Mouse (Mus musculus): Measurements from ENCODE around the gene Rnf167. TPM values are rescaled to one million over a fixed set of nuclear protein-coding genes. Genes with fewer than 3 reads are reported as not detected.

The Rnf167 gene
- total and polyA plus RNA-seq, 3 experiments, result 23.5 to 31.7 (median 25.5) TPM

GRCm38 (mm10) chr11:70646691-70647650 lies at the start of gene Rnf167, which contains the start of gene Slc25a11 (continued):
- 0 out of 2 replicates have a peak, but pooled peaks have one; percentile 16 for TF ChIP-seq POLR2AphosphoS2 (IDR thresholded peaks at IDR 0.05; ENCODE audit: low read depth, low read length)

- in situ Hi-C loops (cut with MboI; ENCODE audit: low pct_ligation_motif_present, low pct_unique_long_range_greater_than_20kb, low sequenced_read_pairs), result no loop called here
- H3K9ac ChIP-seq (ENCODE audit: insufficient read depth, low read depth), result no peak overlapping the region
- H3K27ac ChIP-seq (ENCODE audit: insufficient read depth, low read depth), result 0 out of 2 replicates have a peak overlapping the region, but pooled peaks have one; percentile 1
Observed at GRCm38 (mm10) chr11:70597301-70597700, 49.7 kb upstream of the Rnf167 start.

GRCm38 (mm10) chr11:70598451-70598953 lies 48.5 kb upstream of the Rnf167 start:
- no peaks in the 10 kb centered on the region for H3K9me3 ChIP-seq (replicated peaks; ENCODE audit: low read length)
- peak overlapping the region; percentile 33; the same call in 1 of the 2 replicates for H3K27ac ChIP-seq (ENCODE audit: insufficient read depth, low read depth)
- peaks cover 38 to 84% of the 10 kb centered on the region in 2 experiments for H3K4me1 ChIP-seq (ENCODE audit: control insufficient read depth in 1 of 2, insufficient read depth in 2 of 2)
- dilution Hi-C loops (cut with MboI; ENCODE audit: extremely low pct_ligation_motif_present, extremely low pct_unique_long_range_greater_than_20kb, low sequenced_read_pairs) (no loop called here), in situ Hi-C loops (cut with MboI; ENCODE audit: low pct_ligation_motif_present, low pct_unique_long_range_greater_than_20kb, low sequenced_read_pairs) (no loop called here)
- H3K27me3 ChIP-seq (replicated peaks), result no peaks in the 10 kb centered on the region
- H3K4me3 ChIP-seq (replicated peaks in 1 of 3; ENCODE audit: low read depth in 2 of 3, low read length in 2 of 3, poor library complexity in 1 of 3), result no peak overlapping the region
- TF ChIP-seq SMC3 (IDR thresholded peaks at IDR 0.05; ENCODE audit: low read depth, low read length), result peak; percentile 21; the same call in 1 of the 2 replicates
- TF ChIP-seq TCF12 (IDR thresholded peaks at IDR 0.05; ENCODE audit: low read depth, low read length), result no peak
- no peak for TF ChIP-seq ZKSCAN1 (IDR thresholded peaks at IDR 0.05; ENCODE audit: borderline replicate concordance, low read depth, low read length)
- TF ChIP-seq RAD21 (IDR thresholded peaks at IDR 0.05; ENCODE audit: low read depth, low read length), result peak; percentile 25
- TF ChIP-seq JUND (conservative IDR thresholded peaks at IDR 0.05; ENCODE audit: low read depth, low read length), result peak; percentile 53; the same call in 1 of the 2 replicates
- TF ChIP-seq ELF1 (IDR thresholded peaks at IDR 0.05; ENCODE audit: low read depth, low read length), result peak; percentile 65
- TF ChIP-seq CTCF (conservative IDR thresholded peaks at IDR 0.05 in 1 of 2, IDR thresholded peaks at IDR 0.05 in 1 of 2; ENCODE audit: low read depth in 2 of 2, low read length in 2 of 2), result peak in 1 of 2 experiments; percentile 41; a peak in 2 of 4 replicates
- no peak for TF ChIP-seq PAX5 (IDR thresholded peaks at IDR 0.05; ENCODE audit: low read length)
- TF ChIP-seq IRF4 (IDR thresholded peaks at IDR 0.05; ENCODE audit: low read depth, low read length), result peak; percentile 90
- 0 out of 2 replicates have a peak, but pooled peaks have one; percentile 20 for TF ChIP-seq MEF2A (IDR thresholded peaks at IDR 0.05; ENCODE audit: borderline replicate concordance, low read depth, low read length)
- TF ChIP-seq MAX (IDR thresholded peaks at IDR 0.05; ENCODE audit: low read length), result no peak
- peak; percentile 68 for TF ChIP-seq MYC (IDR thresholded peaks at IDR 0.05; ENCODE audit: low read depth, low read length)
- peak; percentile 69 for TF ChIP-seq ETS1 (conservative IDR thresholded peaks at IDR 0.05; ENCODE audit: low read depth, low read length)
- no peak for TF ChIP-seq TBP (conservative IDR thresholded peaks at IDR 0.05; ENCODE audit: low read depth, low read length)
- no peak; the same call in 1 of the 2 replicates for TF ChIP-seq MXI1 (IDR thresholded peaks at IDR 0.05; ENCODE audit: low read depth, low read length)
- TF ChIP-seq BHLHE40 (IDR thresholded peaks at IDR 0.05; ENCODE audit: low read depth, low read length), result peak; percentile 95
- peak; percentile 35; the same call in 1 of the 2 replicates for TF ChIP-seq CHD2 (IDR thresholded peaks at IDR 0.05; ENCODE audit: low read length)
- TF ChIP-seq JUN (IDR thresholded peaks at IDR 0.05; ENCODE audit: insufficient read depth, low read depth, low read length), result no peak
- TF ChIP-seq RCOR1 (conservative IDR thresholded peaks at IDR 0.05; ENCODE audit: low read depth, low read length), result no peak
- no peak for TF ChIP-seq POLR2AphosphoS2 (IDR thresholded peaks at IDR 0.05; ENCODE audit: low read depth, low read length)
- peak; percentile 87 for TF ChIP-seq EP300 (IDR thresholded peaks at IDR 0.05; ENCODE audit: low read length)
- peak; percentile 33; the same call in 1 of the 2 replicates for TF ChIP-seq MAFK (IDR thresholded peaks at IDR 0.05; ENCODE audit: insufficient replicate concordance, low read length)
- H3K4me2 ChIP-seq (ENCODE audit: insufficient read depth, low read depth, poor library complexity, severe bottlenecking), result no peak overlapping the region
- H3K36me3 ChIP-seq (replicated peaks in 1 of 2; ENCODE audit: control insufficient read depth in 1 of 2, insufficient read depth in 1 of 2, low read length in 1 of 2), result peaks cover 34 to 64% of the 10 kb centered on the region in 2 experiments
- no peak overlapping the region for H3K9ac ChIP-seq (ENCODE audit: insufficient read depth, low read depth)
- no peaks in the 10 kb centered on the region for H3K79me2 ChIP-seq (replicated peaks; ENCODE audit: control insufficient read depth, extremely low read depth, insufficient read depth, poor library complexity, severe bottlenecking)
- DNase-seq (ENCODE audit: extremely low read depth), result no peak

More at GRCm38 (mm10) chr11:70597301-70597700, 49.7 kb upstream of the Rnf167 start:
- peak; percentile 66; the same call in 1 of the 2 replicates for TF ChIP-seq MAX (IDR thresholded peaks at IDR 0.05; ENCODE audit: low read length)
- TF ChIP-seq MYC (IDR thresholded peaks at IDR 0.05; ENCODE audit: low read depth, low read length), result no peak
- 0 out of 2 replicates have a peak, but pooled peaks have one; percentile 14 for TF ChIP-seq EP300 (IDR thresholded peaks at IDR 0.05; ENCODE audit: low read length)
- peak; percentile 65 for TF ChIP-seq BHLHE40 (IDR thresholded peaks at IDR 0.05; ENCODE audit: low read depth, low read length)
- Histone ChIP-seq H3K9me3 (replicated peaks; ENCODE audit: low read length) (no peaks in the 10 kb centered on the region), H3K36me3 (replicated peaks in 1 of 2; ENCODE audit: control insufficient read depth in 1 of 2, insufficient read depth in 1 of 2, low read length in 1 of 2) (peaks cover 26 to 55% of the 10 kb centered on the region in 2 experiments), H3K79me2 (replicated peaks; ENCODE audit: control insufficient read depth, extremely low read depth, insufficient read depth, poor library complexity, severe bottlenecking) (0 out of 2 replicates have a peak, but pooled peaks cover 3% of the 10 kb centered on the region), H3K27me3 (replicated peaks) (no peaks in the 10 kb centered on the region), H3K4me1 (ENCODE audit: control insufficient read depth in 1 of 2, insufficient read depth in 2 of 2) (peaks cover 40 to 95% of the 10 kb centered on the region in 2 experiments), H3K4me3 (replicated peaks in 1 of 3; ENCODE audit: low read depth in 2 of 3, low read length in 2 of 3, poor library complexity in 1 of 3) (no peak overlapping the region), H3K4me2 (ENCODE audit: insufficient read depth, low read depth, poor library complexity, severe bottlenecking) (no peak overlapping the region)
- dilution Hi-C loops (cut with MboI; ENCODE audit: extremely low pct_ligation_motif_present, extremely low pct_unique_long_range_greater_than_20kb, low sequenced_read_pairs), result no loop called here
- DNase-seq (ENCODE audit: extremely low read depth), result no peak

Measured in CH12.LX (cell line).